Mouse (Mus musculus) neural tube, embryonic 14.5 days (tissue): ENCODE results near the gene Gm42791. TPM values are rescaled to one million over a fixed set of nuclear protein-coding genes. Genes with fewer than 3 reads are reported as not detected.

ENCODE experiments used
- ATAC-seq: fragments of 200-750 bp; cut with Nextera tagmentation; 2 replicates; pipeline ENCODE4 v1.8.0; 2017; ENCODE audit warnings: low read depth, mild to moderate bottlenecking, moderate TSS enrichment, moderate library complexity
- H3K27ac ChIP-seq: fragments of 300-500 bp; sonication (generic); 2 replicates; pipeline ENCODE4 v1.5.1; 2014; ENCODE audit warnings: low read depth, mild to moderate bottlenecking, control low read depth, low read length, moderate library complexity, mixed read lengths
- H3K27me3 ChIP-seq: fragments of 300-500 bp; sonication (generic); 2 replicates; pipeline ENCODE4 v1.6.1; 2014; ENCODE audit warnings: low read length; ENCODE audit not compliant: control insufficient read depth, insufficient read depth
- H3K36me3 ChIP-seq: fragments of 300-500 bp; sonication (generic); 2 replicates; pipeline ENCODE4 v1.6.1; 2014; ENCODE audit warnings: low read length, mixed read lengths; ENCODE audit not compliant: control insufficient read depth, insufficient read depth
- H3K4me1 ChIP-seq: fragments of 300-500 bp; sonication (generic); 2 replicates; pipeline ENCODE4 v1.6.1; 2014; ENCODE audit warnings: low read length; ENCODE audit not compliant: control insufficient read depth, insufficient read depth
- H3K4me2 ChIP-seq: fragments of 300-500 bp; sonication (generic); 2 replicates; pipeline ENCODE4 v1.6.1; 2014; ENCODE audit warnings: mild to moderate bottlenecking, low read depth, low read length, control low read depth
- H3K4me3 ChIP-seq: fragments of 300-500 bp; sonication (generic); 2 replicates; pipeline ENCODE4 v1.5.1; 2014; ENCODE audit warnings: low read depth, low read length, control low read depth, mixed read lengths
- H3K9ac ChIP-seq: fragments of 300-500 bp; sonication (generic); replicated peaks from 2 replicates; pipeline ENCODE4 v1.6.1; 2014; ENCODE audit warnings: low read depth, mild to moderate bottlenecking, control low read depth, low read length, mixed read lengths
- H3K9me3 ChIP-seq: fragments of 300-500 bp; sonication (generic); 2 replicates; pipeline ENCODE4 v1.6.1; 2016; ENCODE audit warnings: low read length; ENCODE audit not compliant: control insufficient read depth
- WGBS: fragments of 180-500 bp; shearing (Covaris S2); extraction: QIAGEN DNeasy Blood & Tissue Kit; methylation state at CpG from one replicate; pipeline ENCODE4 v1.1.7; 2014; 5-methylcytosine and 5-hydroxymethylcytosine counted together
- polyA plus RNA-seq: library from polyadenylated mRNA; unstranded; fragments of >200 nt; fragmentation: Nextera tagmentation; extraction: Ambion mirVana; gene quantifications from 2 replicates; pipeline ENCODE4 v1.2.1, GENCODE M21; 2014

The Gm42791 gene
- polyA plus RNA-seq, 1 experiment from 2014 or later = not detected

DNA sequence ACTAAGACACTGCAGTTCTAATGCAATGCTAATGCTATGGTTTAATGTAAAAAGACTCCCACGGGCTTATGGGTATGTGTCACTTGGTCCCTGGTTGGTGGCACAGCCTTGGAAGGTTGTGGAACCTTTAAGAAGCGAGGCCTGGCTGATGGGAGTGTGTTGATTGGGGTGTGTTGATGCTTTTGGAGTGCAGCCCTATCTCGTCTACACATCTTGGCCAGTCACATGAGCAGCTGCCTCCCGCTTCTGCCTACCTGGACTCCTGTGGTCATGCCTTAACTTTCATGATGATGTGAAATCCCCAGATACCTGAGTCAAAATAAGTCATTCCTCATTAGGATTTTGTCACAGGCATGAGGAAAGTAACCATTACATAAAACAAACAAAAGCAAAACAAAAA, 88.6 kb downstream of the Gm42791 start:
- Histone ChIP-seq H3K4me1 (peaks cover 14% of the 10 kb centered on the region; the same call in 1 of the 2 replicates), H3K4me2 (no peak overlapping the region), H3K36me3 (peaks cover 6% of the 10 kb centered on the region; the same call in 1 of the 2 replicates), H3K9ac (no peak overlapping the region), H3K27me3 (no peaks in the 10 kb centered on the region), H3K9me3 (no peaks in the 10 kb centered on the region), H3K4me3 (no peak overlapping the region), H3K27ac (no peak overlapping the region)
- WGBS = 84% methylated on average over 4 of the region's 4 CpGs
- no peak for ATAC-seq

DNA sequence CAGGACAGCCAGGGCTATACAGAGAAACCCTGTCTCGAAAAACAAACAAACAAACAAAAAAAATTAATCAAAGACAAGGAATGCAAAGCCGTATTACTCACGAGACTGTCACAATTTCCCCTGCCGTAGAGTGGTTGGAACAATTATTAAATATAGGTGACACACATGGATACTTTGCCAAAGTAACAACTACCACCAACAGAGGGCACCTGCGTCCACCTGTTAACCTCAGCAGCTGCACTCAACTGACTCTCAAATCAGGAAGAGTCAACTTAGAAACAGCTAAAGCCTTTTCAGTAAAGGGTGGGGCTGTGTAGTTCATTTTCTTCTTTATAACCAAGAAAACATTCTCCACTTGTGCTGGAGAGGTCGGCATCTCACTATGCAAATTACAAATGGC, 90.1 kb downstream of the Gm42791 start:
- 83% methylated on average over 6 of the region's 6 CpGs for WGBS
- no peak for ATAC-seq
- peaks cover 9% of the 10 kb centered on the region; the same call in 1 of the 2 replicates for H3K36me3 ChIP-seq
- H3K4me3 ChIP-seq = no peak overlapping the region
- no peak overlapping the region for H3K27ac ChIP-seq
- peaks cover 14% of the 10 kb centered on the region; the same call in 1 of the 2 replicates for H3K4me1 ChIP-seq
- no peaks in the 10 kb centered on the region for H3K27me3 ChIP-seq
- no peak overlapping the region for H3K9ac ChIP-seq
- no peak overlapping the region for H3K4me2 ChIP-seq
- H3K9me3 ChIP-seq = no peaks in the 10 kb centered on the region

DNA sequence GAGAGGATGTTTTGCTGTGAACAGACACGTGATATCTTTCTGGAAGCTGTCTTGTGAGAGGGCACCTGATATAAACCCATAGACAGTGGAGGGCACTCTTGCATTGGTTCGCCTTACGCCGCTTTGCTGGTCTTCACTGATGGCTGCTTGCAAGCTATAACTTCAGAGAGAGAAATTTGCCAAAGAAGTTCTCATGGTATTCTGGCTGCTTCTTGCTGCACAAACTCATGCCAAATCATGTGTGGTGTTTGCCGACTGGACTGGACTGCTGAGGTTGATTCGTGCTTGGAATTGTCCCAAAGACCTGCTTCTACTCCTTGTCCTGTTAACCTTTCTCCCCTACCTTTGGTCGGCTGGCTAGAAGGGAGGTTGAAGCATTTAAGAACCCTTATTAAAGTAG, 95.6 kb downstream of the Gm42791 start:
- no peak for ATAC-seq
- H3K4me2 ChIP-seq = no peak overlapping the region
- 95% methylated on average over 7 of the region's 7 CpGs for WGBS
- no peaks in the 10 kb centered on the region for H3K27me3 ChIP-seq
- H3K9me3 ChIP-seq = no peaks in the 10 kb centered on the region
- no peak overlapping the region for H3K4me3 ChIP-seq
- H3K36me3 ChIP-seq = peaks cover 9% of the 10 kb centered on the region; the same call in 1 of the 2 replicates
- no peak overlapping the region for H3K9ac ChIP-seq
- H3K27ac ChIP-seq = no peak overlapping the region
- H3K4me1 ChIP-seq = no peaks in the 10 kb centered on the region

DNA sequence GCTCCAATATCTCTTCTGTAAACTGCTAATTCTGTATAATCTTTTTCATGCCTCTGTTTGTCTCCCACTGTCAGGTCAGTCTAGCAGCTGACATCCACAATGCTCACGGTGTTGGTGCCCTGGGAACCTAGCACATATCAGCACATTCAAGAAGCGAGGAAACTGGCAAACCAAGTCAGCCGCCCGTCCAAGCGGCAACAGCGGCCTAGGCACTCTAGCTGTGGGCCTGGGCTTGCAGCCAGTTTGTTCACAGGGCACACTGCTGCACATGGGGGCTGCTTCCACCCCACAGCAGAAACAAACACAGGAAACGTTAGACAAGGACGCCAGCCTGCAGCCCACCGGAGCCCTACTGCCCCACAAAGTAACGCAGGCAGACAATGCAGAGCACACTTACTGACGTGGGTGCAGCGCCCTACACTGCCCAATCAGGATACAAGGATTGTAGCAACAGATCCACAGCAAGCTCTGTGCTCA, 97.0 kb downstream of the Gm42791 start:
- H3K27me3 ChIP-seq = no peaks in the 10 kb centered on the region
- H3K4me3 ChIP-seq = no peak overlapping the region
- 0 out of 2 replicates have a peak overlapping the region, but pooled peaks have one; percentile 8 for H3K9ac ChIP-seq
- H3K9me3 ChIP-seq = no peaks in the 10 kb centered on the region
- 0 out of 2 replicates have a peak, but pooled peaks cover 3% of the 10 kb centered on the region for H3K36me3 ChIP-seq
- H3K4me2 ChIP-seq = no peak overlapping the region
- H3K4me1 ChIP-seq = no peaks in the 10 kb centered on the region
- no peak overlapping the region for H3K27ac ChIP-seq
- 60% methylated on average over 12 of the region's 12 CpGs for WGBS
- ATAC-seq = no peak

DNA sequence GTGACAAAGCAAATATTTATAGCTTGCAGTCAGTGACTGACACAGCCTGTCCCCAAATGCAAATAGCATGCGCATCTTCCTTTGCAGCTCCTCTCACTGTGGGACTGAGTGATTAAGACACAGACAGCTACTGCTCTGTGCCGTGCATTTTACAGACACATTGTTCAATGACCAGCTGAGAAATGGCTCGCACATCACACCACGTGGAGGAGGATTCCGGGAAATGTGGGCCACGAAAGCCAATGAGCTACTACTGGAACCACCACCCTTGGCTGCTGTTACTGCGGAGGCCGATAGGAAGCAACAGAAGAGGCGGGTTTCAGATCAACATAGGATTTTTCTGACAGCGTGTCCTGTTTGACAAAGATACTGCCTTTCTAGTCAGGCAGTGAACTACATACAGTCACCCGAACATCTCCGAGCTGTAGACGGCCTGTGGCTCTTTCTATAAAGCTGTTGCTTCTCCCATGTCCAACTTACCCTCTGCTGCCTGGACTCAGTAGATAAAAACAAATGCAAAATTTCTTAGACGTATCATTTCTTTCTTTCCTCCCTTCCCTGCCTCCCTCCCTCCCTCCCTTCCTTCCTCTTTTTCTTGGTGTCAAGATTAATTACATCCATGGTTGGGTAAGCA, 97.8 kb downstream of the Gm42791 start:
- Histone ChIP-seq H3K9me3 (no peaks in the 10 kb centered on the region), H3K27me3 (no peaks in the 10 kb centered on the region), H3K4me3 (no peak overlapping the region), H3K4me1 (no peaks in the 10 kb centered on the region), H3K9ac (no peak overlapping the region), H3K36me3 (peaks cover 9% of the 10 kb centered on the region), H3K27ac (no peak overlapping the region), H3K4me2 (no peak overlapping the region)
- no peak for ATAC-seq
- 59% methylated on average over 14 of the region's 14 CpGs for WGBS

DNA sequence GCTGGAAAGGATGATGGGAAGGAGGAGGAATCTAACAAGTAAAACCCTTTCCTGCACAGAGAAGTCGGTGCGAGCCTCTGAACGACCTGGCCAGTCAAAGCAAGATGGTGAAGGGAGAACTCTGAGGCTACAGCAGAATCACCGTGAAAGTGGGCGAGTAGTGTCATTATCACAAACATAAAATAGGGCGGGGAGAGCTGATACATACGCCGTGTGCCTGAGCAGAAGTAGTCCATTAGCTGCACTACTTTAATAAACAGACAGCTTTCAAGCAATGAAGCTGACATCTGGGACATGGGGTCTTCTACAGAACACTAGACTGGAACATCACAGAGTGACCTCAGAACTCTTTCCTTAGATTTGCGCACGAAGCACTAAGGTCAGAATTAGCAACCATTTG, 98.4 kb downstream of the Gm42791 start:
- no peak overlapping the region for H3K27ac ChIP-seq
- no peak overlapping the region for H3K9ac ChIP-seq
- peaks cover 15% of the 10 kb centered on the region for H3K36me3 ChIP-seq
- H3K9me3 ChIP-seq = no peaks in the 10 kb centered on the region
- no peak for ATAC-seq
- no peaks in the 10 kb centered on the region for H3K4me1 ChIP-seq
- H3K27me3 ChIP-seq = no peaks in the 10 kb centered on the region
- H3K4me2 ChIP-seq = no peak overlapping the region
- no peak overlapping the region for H3K4me3 ChIP-seq
- 81% methylated on average over 10 of the region's 10 CpGs for WGBS

DNA sequence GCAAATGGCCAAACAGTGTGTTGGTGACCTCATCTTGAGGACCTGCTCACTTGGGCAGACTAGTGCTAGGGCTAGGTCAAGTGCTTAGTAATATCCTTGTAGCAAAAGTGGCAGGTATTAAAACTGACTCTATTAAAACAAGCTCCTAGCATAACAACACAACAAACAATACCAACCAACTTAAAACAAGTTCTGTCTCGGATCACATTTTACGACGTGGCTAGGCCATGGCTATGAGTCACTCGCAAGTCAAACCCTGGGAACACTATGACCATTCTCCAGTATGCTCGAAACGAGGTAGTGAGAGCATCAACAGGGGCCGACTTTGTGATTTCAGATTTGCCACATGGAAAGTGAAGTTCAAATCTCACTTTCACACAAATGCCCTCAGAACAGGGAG, 99.1 kb downstream of the Gm42791 start:
- Histone ChIP-seq H3K4me3 (no peak overlapping the region), H3K27me3 (no peaks in the 10 kb centered on the region), H3K9me3 (no peaks in the 10 kb centered on the region), H3K4me1 (no peaks in the 10 kb centered on the region), H3K36me3 (peaks cover 18% of the 10 kb centered on the region), H3K4me2 (no peak overlapping the region), H3K9ac (no peak overlapping the region), H3K27ac (no peak overlapping the region)
- no peak for ATAC-seq
- 82% methylated on average over 7 of the region's 7 CpGs for WGBS

DNA sequence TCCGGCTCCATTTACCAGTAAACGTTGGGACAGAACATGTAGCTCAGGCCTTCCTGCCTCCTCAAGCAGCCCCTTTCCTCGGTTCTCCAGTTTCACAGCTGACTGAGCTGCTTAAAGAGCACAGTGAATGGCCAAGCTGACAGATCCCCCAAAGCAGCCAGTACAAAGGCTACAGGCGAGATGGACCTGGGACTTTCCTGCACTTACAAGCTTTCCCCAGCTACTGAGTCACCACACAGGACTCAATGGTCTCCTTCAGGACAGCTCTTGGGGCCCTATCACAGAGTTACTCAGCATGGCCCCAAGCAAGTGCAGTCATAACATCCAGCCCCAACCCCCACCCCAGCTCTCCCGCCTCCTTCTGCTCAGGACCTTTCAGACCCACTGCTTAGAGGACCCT, 99.9 kb downstream of the Gm42791 start:
- Histone ChIP-seq H3K36me3 (peaks cover 25% of the 10 kb centered on the region), H3K9me3 (no peaks in the 10 kb centered on the region), H3K4me2 (no peak overlapping the region), H3K27me3 (no peaks in the 10 kb centered on the region), H3K9ac (no peak overlapping the region), H3K4me3 (no peak overlapping the region), H3K4me1 (no peaks in the 10 kb centered on the region), H3K27ac (no peak overlapping the region)
- ATAC-seq = no peak
- WGBS = 52% methylated on average over 5 of the region's 5 CpGs

DNA sequence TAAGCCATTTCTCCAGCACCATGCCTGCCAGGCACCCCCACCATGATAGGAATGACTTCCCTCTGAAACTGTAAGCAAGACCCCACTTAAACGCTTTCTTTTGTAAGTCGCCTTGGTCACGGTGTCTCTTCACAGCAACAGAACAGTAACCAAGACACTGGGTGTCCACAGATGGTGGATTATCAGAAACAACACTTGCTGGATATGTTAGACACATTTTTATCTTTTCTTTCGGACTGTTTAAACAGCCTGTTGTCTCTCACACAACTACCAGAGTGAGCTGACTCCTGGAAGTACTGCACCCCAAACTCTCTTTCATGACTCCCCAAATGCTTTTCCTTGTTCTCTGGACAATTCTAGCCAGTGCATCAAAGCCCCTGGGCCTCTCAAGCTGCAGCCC, 104.7 kb downstream of the Gm42791 start:
- WGBS = 96% methylated on average over 4 of the region's 4 CpGs
- H3K36me3 ChIP-seq = peaks cover 27% of the 10 kb centered on the region
- ATAC-seq = no peak

More for the DNA sequence above, 104.7 kb downstream of the Gm42791 start:
- Histone ChIP-seq H3K9ac (no peak overlapping the region), H3K9me3 (no peaks in the 10 kb centered on the region), H3K4me1 (no peaks in the 10 kb centered on the region), H3K4me3 (no peak overlapping the region), H3K4me2 (no peak overlapping the region), H3K27me3 (no peaks in the 10 kb centered on the region), H3K27ac (no peak overlapping the region)
